Mouse (Mus musculus) liver, adult 2 months (tissue): ENCODE data around the gene Mpst. TPM values are rescaled to one million over a fixed set of nuclear protein-coding genes. Genes with fewer than 3 reads are reported as not detected.

Experiments
- DNase-seq: peaks from one replicate; pipeline ENCODE4 v3.0.0-alpha.2; 2011; ENCODE audit warnings: low read depth, low spot score; ENCODE audit errors: extremely low read depth
- H3K27ac ChIP-seq: fragments of 200-500 bp; replicated peaks from 2 replicates; pipeline ENCODE4 v1.5.1; 2012; ENCODE audit warnings: low read depth, mild to moderate bottlenecking, control low read depth, inconsistent platforms, low read length; ENCODE audit not compliant: insufficient read depth
- H3K27me3 ChIP-seq: fragments of 200-500 bp; 2 replicates; pipeline ENCODE4 v1.6.1; 2012; ENCODE audit warnings: mild to moderate bottlenecking, moderate library complexity, low read length, inconsistent platforms; ENCODE audit not compliant: control insufficient read depth, insufficient read depth
- H3K36me3 ChIP-seq: fragments of 200-500 bp; 2 replicates; pipeline ENCODE4 v1.6.1; 2012; ENCODE audit warnings: low read length, inconsistent platforms; ENCODE audit not compliant: control insufficient read depth, insufficient read depth
- H3K4me1 ChIP-seq: fragments of 200-500 bp; 2 replicates; pipeline ENCODE4 v1.6.1; 2011; ENCODE audit warnings: low read length; ENCODE audit not compliant: control insufficient read depth, insufficient read depth
- H3K4me3 ChIP-seq: fragments of 200-500 bp; 2 replicates; pipeline ENCODE4 v1.5.1; 2011; ENCODE audit warnings: low read depth, mild to moderate bottlenecking, control low read depth, low read length, moderate library complexity; ENCODE audit not compliant: insufficient read depth
- H3K79me2 ChIP-seq: fragments of 200-500 bp; 2 replicates; pipeline ENCODE4 v1.6.1; 2012; ENCODE audit warnings: inconsistent platforms, mild to moderate bottlenecking, low read length, moderate library complexity; ENCODE audit not compliant: control insufficient read depth, insufficient read depth
- H3K9ac ChIP-seq: fragments of 200-500 bp; 2 replicates; pipeline ENCODE4 v1.6.1; 2012; ENCODE audit warnings: low read depth, mild to moderate bottlenecking, control low read depth, inconsistent platforms, low read length
- CTCF ChIP-seq: fragments of 200-500 bp; IDR thresholded peaks from 2 replicates; pipeline ENCODE4 v1.5.1; 2011; ENCODE audit warnings: low read depth, low read length, control low read depth
- POLR2A ChIP-seq: fragments of 200-500 bp; IDR thresholded peaks from 2 replicates; pipeline ENCODE4 v1.6.1; 2011; ENCODE audit warnings: low read length, control low read depth; ENCODE audit not compliant: insufficient read depth; ENCODE audit errors: extremely low read depth
- WGBS: fragments of 180-500 bp; shearing (Covaris S2); methylation state at CpG from one replicate; pipeline ENCODE4 v1.1.7; 2018; 5-methylcytosine and 5-hydroxymethylcytosine counted together
- polyA plus RNA-seq: library from polyadenylated mRNA; depleted of rRNA; stranded (reverse); fragments of >200 nt; gene quantifications from 2 replicates; pipeline ENCODE4 v1.2.3, GENCODE M21; 2012
- total RNA-seq: library from RNA; depleted of rRNA; stranded (reverse); fragments of >200 nt; gene quantifications from 2 replicates; pipeline ENCODE4 v1.2.3, GENCODE M21; 2014

Mpst gene
- total and polyA plus RNA-seq, 2 experiments, result 106 to 377 TPM

DNA sequence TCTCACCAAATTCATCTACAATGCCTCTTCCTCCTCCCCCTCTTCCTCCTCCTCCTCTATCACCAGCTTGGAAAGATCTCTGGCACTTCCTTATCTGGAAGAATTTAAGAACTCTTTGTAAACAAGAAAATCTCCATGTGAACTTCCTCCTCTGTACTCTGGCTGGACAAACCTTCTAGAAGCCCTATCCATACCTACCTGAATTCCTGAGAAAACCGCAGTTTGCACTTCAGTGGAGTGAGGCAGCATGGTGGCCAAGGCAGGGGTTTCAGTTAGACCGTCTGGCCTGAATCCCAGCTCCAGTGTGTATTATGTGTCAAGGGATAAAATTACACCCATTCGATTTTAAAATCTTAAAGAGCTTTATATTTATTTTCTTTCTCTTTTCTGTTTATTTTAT is 33.4 kb upstream of the Mpst start:
- Histone ChIP-seq H3K4me1 (peaks cover 11% of the 10 kb centered on the region), H3K27me3 (no peaks in the 10 kb centered on the region), H3K9ac (no peak overlapping the region), H3K4me3 (no peak overlapping the region), H3K27ac (no peak overlapping the region), H3K36me3 (no peaks in the 10 kb centered on the region), H3K79me2 (no peaks in the 10 kb centered on the region)
- 80% methylated on average over 3 of the region's 3 CpGs for WGBS
- no peak for DNase-seq
- TF ChIP-seq POLR2A (no peak), CTCF (no peak)

GRCm38 (mm10) chr15:78374204-78374603 is 32.0 kb upstream of the Mpst start:
- 70% methylated on average over 3 of the region's 3 CpGs for WGBS
- H3K36me3 ChIP-seq, result no peaks in the 10 kb centered on the region
- no peak for TF ChIP-seq CTCF
- H3K4me1 ChIP-seq, result peaks cover 6% of the 10 kb centered on the region; the same call in 1 of the 2 replicates
- H3K27me3 ChIP-seq, result no peaks in the 10 kb centered on the region
- H3K4me3 ChIP-seq, result no peak overlapping the region
- H3K9ac ChIP-seq, result no peak overlapping the region
- no peak overlapping the region for H3K27ac ChIP-seq
- DNase-seq, result no peak
- H3K79me2 ChIP-seq, result no peaks in the 10 kb centered on the region

GRCm38 (mm10) chr15:78377859-78378258 is 28.4 kb upstream of the Mpst start:
- H3K27ac ChIP-seq, result no peak overlapping the region
- H3K79me2 ChIP-seq, result no peaks in the 10 kb centered on the region
- peaks cover 3% of the 10 kb centered on the region; the same call in 1 of the 2 replicates for H3K4me1 ChIP-seq
- no peak for TF ChIP-seq CTCF
- TF ChIP-seq POLR2A, result no peak
- no peak overlapping the region for H3K4me3 ChIP-seq
- WGBS, result 94% methylated on average over 10 of the region's 10 CpGs
- H3K27me3 ChIP-seq, result no peaks in the 10 kb centered on the region
- H3K36me3 ChIP-seq, result no peaks in the 10 kb centered on the region
- H3K9ac ChIP-seq, result no peak overlapping the region
- DNase-seq, result no peak

GRCm38 (mm10) chr15:78378556-78378955 is 27.7 kb upstream of the Mpst start:
- Histone ChIP-seq H3K79me2 (no peaks in the 10 kb centered on the region), H3K27me3 (no peaks in the 10 kb centered on the region), H3K4me1 (peaks cover 5% of the 10 kb centered on the region; the same call in 1 of the 2 replicates), H3K4me3 (no peak overlapping the region), H3K9ac (no peak overlapping the region), H3K36me3 (no peaks in the 10 kb centered on the region), H3K27ac (no peak overlapping the region)
- DNase-seq, result no peak
- WGBS, result 78% methylated on average over 10 of the region's 10 CpGs
- TF ChIP-seq CTCF, result no peak
- TF ChIP-seq POLR2A, result no peak

DNA sequence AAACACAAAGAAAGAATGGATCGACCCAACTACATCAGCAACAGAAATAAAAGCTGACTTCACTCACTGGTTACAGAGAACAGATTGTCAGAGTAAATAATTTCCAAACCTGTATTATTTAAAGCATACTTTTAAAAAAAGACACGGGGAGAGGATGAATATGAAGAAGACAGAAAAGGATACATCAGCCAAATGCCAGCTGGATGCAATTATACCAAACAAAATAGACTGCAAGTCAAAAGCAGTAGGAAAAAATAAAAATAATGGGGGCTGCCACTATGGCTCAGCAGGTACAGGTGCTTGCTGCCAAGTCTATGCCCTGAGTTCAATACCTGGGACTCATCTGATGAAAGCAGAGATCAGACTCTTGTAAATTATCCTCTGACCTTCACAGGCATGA is 26.0 kb upstream of the Mpst start:
- no peak for DNase-seq
- TF ChIP-seq CTCF, result no peak
- TF ChIP-seq POLR2A, result no peak
- H3K4me3 ChIP-seq, result no peak overlapping the region
- no peak overlapping the region for H3K9ac ChIP-seq
- 87% methylated on average over 2 of the region's 2 CpGs for WGBS
- H3K79me2 ChIP-seq, result no peaks in the 10 kb centered on the region
- H3K36me3 ChIP-seq, result no peaks in the 10 kb centered on the region
- no peaks in the 10 kb centered on the region for H3K27me3 ChIP-seq
- no peak overlapping the region for H3K27ac ChIP-seq
- peaks cover 14% of the 10 kb centered on the region for H3K4me1 ChIP-seq

- Histone ChIP-seq H3K4me1 (peaks cover 14% of the 10 kb centered on the region), H3K36me3 (no peaks in the 10 kb centered on the region), H3K79me2 (no peaks in the 10 kb centered on the region), H3K27ac (no peak overlapping the region), H3K9ac (no peak overlapping the region), H3K27me3 (no peaks in the 10 kb centered on the region), H3K4me3 (no peak overlapping the region)
- 90% methylated on average over 4 of the region's 4 CpGs for WGBS
- DNase-seq, result no peak
- TF ChIP-seq POLR2A (no peak), CTCF (no peak)
Observed at GRCm38 (mm10) chr15:78380741-78381140, 25.5 kb upstream of the Mpst start.
